Mouse (Mus musculus) layer of hippocampus, adult 8-10 months (tissue): ENCODE measurements at regions not wholly inside any gene's neighbourhood (a gene's known extent, or its start where the extent isn't known, plus 50 kb on each side); places are given as distances from the start of the nearest gene placed in this dataset.
"Not testable (repeated sequence)": the region's sequence is repeated elsewhere in the genome, so short reads cannot be mapped to it uniquely, and the experiment has no call there.

Experiments used
- DNase-seq, 2 experiments: peaks; one replicate each; pipeline ENCODE4 v3.0.0; 2022; ENCODE audit warnings: low spot score in 2 of 2

DNA sequence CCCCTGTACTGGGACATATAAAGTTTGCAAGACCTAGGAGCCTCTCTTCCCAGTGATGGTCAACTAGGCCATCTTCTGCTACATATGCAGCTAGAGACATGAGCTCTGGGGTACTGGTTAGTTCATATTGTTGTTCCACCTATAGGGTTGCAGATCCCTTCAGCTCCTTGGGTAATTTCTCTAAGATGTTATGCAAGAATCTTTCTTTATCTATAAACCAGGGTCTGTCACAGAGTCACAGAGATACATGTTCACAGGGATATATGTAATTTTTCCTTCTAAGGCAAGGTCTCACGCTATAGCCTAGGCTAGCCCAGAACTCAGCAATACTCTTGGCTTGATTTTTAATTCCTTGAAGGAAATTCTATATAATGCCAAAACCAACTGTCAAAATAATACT, 56.9 kb downstream of the Zfp36l1 start:
- DNase-seq: not testable (repeated sequence)

GRCm38 (mm10) chr12:80055394-80055793, 57.4 kb downstream of the Zfp36l1 start:
- DNase-seq: no peak

DNA sequence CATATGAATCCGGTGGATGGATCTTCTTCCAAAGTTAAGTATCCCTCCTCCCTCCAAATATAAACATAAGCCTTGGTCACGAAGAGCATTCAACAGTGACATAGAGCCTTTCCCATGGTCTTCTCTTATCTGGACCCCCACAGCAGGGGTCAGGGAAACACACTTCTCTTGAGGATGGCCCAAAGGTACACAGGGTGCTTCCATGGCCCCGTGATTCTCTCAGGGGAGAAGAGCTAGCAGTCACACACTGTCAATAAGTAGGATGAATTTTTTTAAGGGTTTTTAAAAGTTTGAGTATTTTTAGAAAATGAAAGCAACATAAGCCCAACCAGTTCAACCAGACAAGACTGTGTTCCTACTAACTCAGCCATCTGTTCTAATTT, 58.2 kb downstream of the Zfp36l1 start:
- no peak for DNase-seq

DNA sequence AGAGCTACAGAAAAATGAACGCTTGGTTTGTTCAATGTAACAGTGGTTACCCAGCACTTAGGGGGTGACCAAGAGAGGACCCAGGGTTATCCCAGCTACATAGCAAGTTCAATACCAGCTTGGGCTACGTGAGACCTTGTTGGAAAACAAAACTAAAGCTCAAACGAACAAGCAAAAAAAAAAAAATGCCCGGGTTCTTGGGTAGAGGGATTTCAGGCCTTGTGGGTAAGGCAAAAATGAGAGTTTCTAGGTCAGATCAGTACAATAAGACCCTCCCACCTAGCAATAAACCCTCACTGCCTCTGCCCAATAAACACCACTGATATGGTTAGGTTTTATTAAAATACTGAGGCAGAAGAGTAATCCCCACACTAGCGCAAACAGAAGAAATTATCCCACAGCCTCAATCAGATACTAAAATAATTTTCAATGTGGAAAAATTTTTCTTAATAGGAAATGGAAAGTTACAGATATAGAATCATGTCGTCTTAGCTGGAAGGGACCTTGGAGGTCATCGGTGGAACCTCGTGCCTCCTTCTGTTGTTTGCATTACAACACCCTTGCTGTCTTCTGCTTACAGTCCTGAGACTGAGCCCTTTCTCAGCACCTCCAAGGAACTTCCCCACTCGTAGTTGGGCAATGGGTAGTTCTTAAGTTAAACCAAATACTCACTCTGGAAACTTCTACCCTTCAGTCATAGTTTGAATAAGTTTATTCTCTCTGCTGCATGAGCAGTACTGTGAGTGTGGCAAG, 58.7 kb downstream of the Zfp36l1 start:
- no peak for DNase-seq

- DNase-seq: no peak
Observed at GRCm38 (mm10) chr12:80048215-80048979, 64.4 kb downstream of the Zfp36l1 start.

- no peak for DNase-seq
Observed at GRCm38 (mm10) chr12:80046625-80047303, 66.0 kb downstream of the Zfp36l1 start.

DNA sequence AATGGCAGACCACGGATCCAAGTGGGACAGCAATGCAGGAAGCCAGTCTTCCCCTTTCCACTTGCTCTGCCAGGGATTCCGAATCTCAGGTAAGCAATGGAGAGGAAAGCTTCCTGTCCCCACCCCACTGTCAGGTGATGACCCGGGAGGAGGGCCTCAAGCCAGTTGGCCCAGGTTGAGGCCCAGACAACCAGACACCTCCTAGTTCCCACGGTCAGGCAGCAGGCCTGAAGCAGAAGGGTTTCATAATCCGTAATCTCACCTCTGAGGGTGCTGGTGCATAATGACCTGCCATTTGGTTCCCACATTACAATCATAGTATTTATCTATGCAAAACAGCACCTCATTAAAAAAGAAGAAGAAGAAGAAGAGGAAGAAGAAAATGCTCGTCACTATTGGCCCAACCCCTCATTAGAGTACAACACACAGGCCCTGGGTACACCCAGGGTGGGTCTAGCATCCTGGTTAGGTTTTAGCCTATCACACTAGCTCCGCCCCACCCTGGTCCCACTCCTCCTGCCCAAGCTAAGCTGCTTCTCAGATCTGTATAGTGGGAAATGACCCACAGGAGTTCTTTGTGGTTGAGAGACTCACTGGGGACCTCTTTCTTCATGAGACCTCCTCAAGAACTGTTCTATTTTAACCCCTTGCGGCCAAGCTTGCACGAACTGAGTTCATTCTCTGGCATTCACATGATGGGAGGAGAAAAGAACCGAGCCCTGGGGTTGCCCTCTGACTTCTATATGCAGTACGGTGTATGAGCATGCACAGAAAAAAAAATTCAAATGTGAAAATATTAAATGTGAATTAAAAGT, 71.1 kb downstream of the Zfp36l1 start:
- DNase-seq: no peak

DNA sequence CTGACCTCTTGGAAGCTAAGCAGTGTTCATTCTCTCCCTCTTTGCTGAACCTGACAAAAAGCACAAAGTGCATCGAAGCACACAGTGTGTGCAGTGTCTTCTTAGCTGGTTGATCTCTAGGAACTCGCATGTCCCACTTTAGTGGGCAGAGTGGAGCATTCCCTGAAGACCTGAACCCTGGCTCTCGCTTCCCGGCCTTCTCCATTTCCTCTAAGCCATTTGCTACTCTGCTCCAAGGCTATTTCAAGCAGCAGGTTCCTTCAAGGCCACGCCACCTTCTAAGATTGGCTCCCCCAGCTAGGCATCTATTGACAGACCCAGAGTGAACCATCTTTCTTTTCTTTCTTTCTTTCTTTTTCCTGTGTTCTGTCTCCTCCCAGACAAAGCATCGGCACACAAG, 71.8 kb downstream of the Zfp36l1 start:
- no peak for DNase-seq

GRCm38 (mm10) chr12:80040233-80040632, 72.6 kb downstream of the Zfp36l1 start:
- no peak for DNase-seq

- DNase-seq: no peak
Observed at GRCm38 (mm10) chr12:80039150-80039549, 73.7 kb downstream of the Zfp36l1 start.

- no peak for DNase-seq
Observed at GRCm38 (mm10) chr12:80035500-80036271, 77.1 kb downstream of the Zfp36l1 start.

- no peak for DNase-seq
Observed at GRCm38 (mm10) chr12:80034963-80035411, 77.8 kb downstream of the Zfp36l1 start.

DNA sequence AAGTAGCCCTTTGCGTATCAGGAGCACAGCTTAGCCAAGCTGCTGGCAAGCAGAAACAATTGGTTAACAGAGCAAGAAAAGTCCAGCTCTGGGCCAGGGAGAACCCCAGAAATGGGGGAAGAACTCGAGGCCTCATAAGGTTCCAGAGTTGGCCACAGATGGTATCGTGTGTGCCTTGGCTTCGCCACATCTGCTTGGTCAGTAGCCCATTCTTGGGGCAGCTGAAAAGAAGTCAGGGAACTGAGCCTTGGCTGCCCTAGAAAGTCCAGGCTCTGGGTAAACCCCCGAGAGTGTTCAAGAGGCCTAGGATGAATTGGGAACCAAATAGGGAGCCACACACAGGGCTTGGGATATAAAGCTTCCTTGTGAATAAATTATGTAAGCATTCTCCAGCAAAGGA, 78.7 kb downstream of the Zfp36l1 start:
- DNase-seq: peak in 1 of 2 experiments; percentile 15

GRCm38 (mm10) chr12:80032520-80032919, 80.3 kb downstream of the Zfp36l1 start:
- DNase-seq: no peak

DNA sequence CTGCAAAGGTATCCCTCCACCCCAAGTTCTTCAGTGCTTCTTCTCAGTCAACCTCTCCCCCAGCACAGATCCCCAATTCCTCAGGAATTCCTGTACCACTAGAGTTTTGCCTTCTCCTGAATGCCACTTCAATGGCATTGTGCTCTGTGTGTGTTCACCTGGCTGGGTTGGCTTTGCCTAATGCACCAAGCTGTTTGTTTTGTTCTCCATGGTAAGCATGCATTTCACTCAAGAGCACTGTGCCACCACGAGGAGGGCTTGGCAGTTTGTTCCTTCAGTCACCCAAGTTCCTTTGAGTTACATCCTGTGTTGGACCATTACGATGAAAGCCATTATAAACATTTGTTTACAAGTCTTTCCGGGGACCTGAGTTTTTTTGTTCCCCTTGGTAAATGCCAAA, 84.5 kb downstream of the Zfp36l1 start:
- DNase-seq: no peak

DNA sequence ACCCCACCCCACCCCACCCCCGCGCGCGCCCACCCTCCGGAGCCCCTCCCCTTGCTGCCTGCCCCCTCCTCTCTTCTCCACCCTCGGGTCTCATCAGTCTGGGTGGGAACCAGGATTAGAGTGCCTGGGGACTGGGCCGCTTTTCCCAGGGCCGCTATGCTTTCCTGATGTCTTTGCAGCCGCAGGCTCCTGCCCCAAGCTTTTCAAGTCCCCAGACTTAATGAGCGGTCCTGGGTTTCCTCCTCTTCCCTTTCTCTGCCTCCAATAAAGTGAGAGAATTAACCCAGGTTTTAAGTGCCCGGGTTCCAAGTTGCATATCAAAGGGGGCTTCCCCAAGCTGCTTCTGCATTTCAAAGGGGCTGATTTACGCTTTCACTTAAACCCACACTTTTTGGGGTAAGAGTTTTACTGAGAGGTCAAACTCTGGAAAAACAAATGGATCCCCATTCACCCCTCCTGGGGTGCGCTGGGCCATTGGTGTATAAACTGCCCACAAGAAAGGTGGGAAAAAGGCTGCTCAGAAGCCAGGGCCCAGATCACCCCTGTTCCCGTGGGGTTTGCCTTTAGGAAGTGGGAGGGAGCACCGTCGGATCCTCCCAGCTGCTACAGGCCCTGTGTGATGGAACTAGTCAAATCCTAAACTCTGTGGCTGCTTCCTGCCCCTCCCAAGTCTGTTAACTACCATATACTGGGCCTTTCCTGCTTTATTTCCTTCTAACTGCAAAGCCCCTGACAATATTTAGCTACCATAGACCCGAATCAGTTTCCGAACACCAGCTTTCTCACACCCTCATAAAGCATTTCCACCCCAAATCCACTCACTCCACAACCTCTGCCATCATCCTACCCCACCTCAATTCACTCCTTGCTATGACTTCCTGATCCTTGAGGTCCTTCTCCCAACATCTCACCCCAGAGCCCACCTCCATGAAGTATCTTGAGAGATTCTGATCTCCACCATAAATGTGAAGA, 89.4 kb downstream of the Zfp36l1 start:
- DNase-seq: no peak

GRCm38 (mm10) chr12:80022181-80023106, 90.4 kb downstream of the Zfp36l1 start:
- DNase-seq: no peak

DNA sequence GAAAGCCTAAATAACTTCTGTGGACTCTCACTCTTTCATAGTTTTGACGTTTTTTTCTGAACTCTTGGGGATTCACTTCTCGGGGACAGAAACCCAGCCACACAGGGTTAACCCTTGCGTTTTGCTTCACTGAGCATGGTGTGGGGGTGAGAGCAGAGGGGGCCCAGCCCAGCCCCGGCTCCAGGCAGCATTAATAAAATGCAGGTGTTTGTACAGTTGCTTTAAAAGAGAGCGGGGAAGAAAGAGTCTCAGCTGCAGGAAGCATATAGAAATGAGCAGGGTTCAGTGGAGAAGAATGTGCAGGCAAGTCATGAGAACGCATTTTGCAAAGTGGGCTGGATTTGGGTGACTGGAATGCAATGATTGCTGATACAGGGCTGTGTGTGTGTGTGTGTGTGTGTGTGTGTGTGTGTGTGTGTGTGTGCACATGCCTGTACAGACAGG, 91.8 kb downstream of the Zfp36l1 start:
- no peak for DNase-seq
